Mouse (Mus musculus) embryonic facial prominence, embryonic 15.5 days (tissue): ENCODE measurements at regions not wholly inside any gene's neighbourhood (a gene's known extent, or its start where the extent isn't known, plus 50 kb on each side); places are given as distances from the start of the nearest gene placed in this dataset.

Experiments
- ATAC-seq: fragments of 200-750 bp; cut with Nextera tagmentation; 2 replicates; pipeline ENCODE4 v1.8.0; 2017; ENCODE audit warnings: low read depth, moderate TSS enrichment; ENCODE audit not compliant: insufficient number of reproducible peaks, low FRiP score, low TSS enrichment
- H3K27ac ChIP-seq: fragments of 300-500 bp; sonication (generic); replicated peaks from 2 replicates; pipeline ENCODE4 v1.5.1; 2015; ENCODE audit warnings: mild to moderate bottlenecking, inconsistent platforms
- H3K27me3 ChIP-seq: fragments of 300-500 bp; sonication (generic); 2 replicates; pipeline ENCODE4 v1.6.1; 2015; ENCODE audit warnings: inconsistent platforms
- H3K36me3 ChIP-seq: fragments of 300-500 bp; sonication (generic); 2 replicates; pipeline ENCODE4 v1.6.1; 2015; ENCODE audit warnings: mild to moderate bottlenecking, inconsistent platforms
- H3K4me1 ChIP-seq: fragments of 300-500 bp; sonication (generic); 2 replicates; pipeline ENCODE4 v1.6.1; 2015; ENCODE audit warnings: inconsistent platforms
- H3K4me2 ChIP-seq: fragments of 300-500 bp; sonication (generic); replicated peaks from 2 replicates; pipeline ENCODE4 v1.6.1; 2015; ENCODE audit warnings: mild to moderate bottlenecking, inconsistent platforms
- H3K4me3 ChIP-seq: fragments of 300-500 bp; sonication (generic); replicated peaks from 2 replicates; pipeline ENCODE4 v1.5.1; 2015; ENCODE audit warnings: mild to moderate bottlenecking, inconsistent platforms
- H3K9ac ChIP-seq: fragments of 300-500 bp; sonication (generic); 2 replicates; pipeline ENCODE4 v1.6.1; 2015; ENCODE audit warnings: inconsistent platforms
- H3K9me3 ChIP-seq: fragments of 300-500 bp; sonication (generic); replicated peaks from 2 replicates; pipeline ENCODE4 v1.6.1; 2016; ENCODE audit warnings: inconsistent platforms
- WGBS: fragments of 180-500 bp; shearing (Covaris S2); methylation state at CpG from one replicate; pipeline ENCODE4 v1.1.7; 2015; 5-methylcytosine and 5-hydroxymethylcytosine counted together

- Histone ChIP-seq H3K27me3 (no peaks in the 10 kb centered on the region), H3K9ac (no peak overlapping the region), H3K4me3 (no peak overlapping the region), H3K4me2 (peak overlapping the region; percentile 15; the same call in 1 of the 2 replicates), H3K9me3 (no peaks in the 10 kb centered on the region), H3K36me3 (no peaks in the 10 kb centered on the region), H3K4me1 (no peaks in the 10 kb centered on the region), H3K27ac (no peak overlapping the region)
- no peak for ATAC-seq
- WGBS, result 21% methylated on average over 10 of the region's 10 CpGs
Observed at GRCm38 (mm10) chr11:112839721-112840494, 57.9 kb downstream of the Sox9 start.

DNA sequence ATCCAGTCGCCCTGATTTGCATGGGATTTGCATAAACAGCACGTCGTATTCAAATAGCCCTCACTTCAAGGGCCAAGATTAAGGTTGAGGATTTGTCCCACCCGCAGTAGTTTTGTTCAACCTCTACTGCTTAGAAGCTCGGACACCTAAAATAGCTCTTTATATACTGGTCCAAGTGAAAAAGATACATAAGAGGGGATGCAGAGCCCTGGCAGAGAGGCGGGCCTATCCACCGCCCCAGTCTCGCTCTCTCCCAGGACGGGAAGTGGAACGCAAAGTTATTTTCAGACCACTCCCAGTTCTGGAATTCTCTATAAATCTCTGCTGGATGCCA is 58.4 kb downstream of the Sox9 start:
- 13% methylated on average over 10 of the region's 10 CpGs for WGBS
- Histone ChIP-seq H3K4me3 (no peak overlapping the region), H3K9me3 (no peaks in the 10 kb centered on the region), H3K27ac (no peak overlapping the region), H3K27me3 (no peaks in the 10 kb centered on the region), H3K36me3 (no peaks in the 10 kb centered on the region), H3K9ac (no peak overlapping the region), H3K4me2 (peak overlapping the region; percentile 15; the same call in 1 of the 2 replicates), H3K4me1 (no peaks in the 10 kb centered on the region)
- no peak for ATAC-seq

- no peak for ATAC-seq
- H3K27me3 ChIP-seq, result no peaks in the 10 kb centered on the region
- H3K27ac ChIP-seq, result no peak overlapping the region
- H3K9me3 ChIP-seq, result no peaks in the 10 kb centered on the region
- no peak overlapping the region for H3K4me3 ChIP-seq
- no peak overlapping the region for H3K9ac ChIP-seq
- 78% methylated on average over 8 of the region's 8 CpGs for WGBS
- no peaks in the 10 kb centered on the region for H3K4me1 ChIP-seq
- no peaks in the 10 kb centered on the region for H3K36me3 ChIP-seq
- H3K4me2 ChIP-seq, result no peak overlapping the region
Observed at GRCm38 (mm10) chr11:112844258-112844901, 62.4 kb downstream of the Sox9 start.

- no peak for ATAC-seq
- Histone ChIP-seq H3K4me2 (no peak overlapping the region), H3K9me3 (no peaks in the 10 kb centered on the region), H3K27me3 (no peaks in the 10 kb centered on the region), H3K4me1 (no peaks in the 10 kb centered on the region), H3K4me3 (no peak overlapping the region), H3K27ac (no peak overlapping the region), H3K9ac (no peak overlapping the region), H3K36me3 (no peaks in the 10 kb centered on the region)
- WGBS, result 89% methylated on average over 2 of the region's 2 CpGs
Observed at GRCm38 (mm10) chr11:112847146-112847545, 65.1 kb downstream of the Sox9 start.

DNA sequence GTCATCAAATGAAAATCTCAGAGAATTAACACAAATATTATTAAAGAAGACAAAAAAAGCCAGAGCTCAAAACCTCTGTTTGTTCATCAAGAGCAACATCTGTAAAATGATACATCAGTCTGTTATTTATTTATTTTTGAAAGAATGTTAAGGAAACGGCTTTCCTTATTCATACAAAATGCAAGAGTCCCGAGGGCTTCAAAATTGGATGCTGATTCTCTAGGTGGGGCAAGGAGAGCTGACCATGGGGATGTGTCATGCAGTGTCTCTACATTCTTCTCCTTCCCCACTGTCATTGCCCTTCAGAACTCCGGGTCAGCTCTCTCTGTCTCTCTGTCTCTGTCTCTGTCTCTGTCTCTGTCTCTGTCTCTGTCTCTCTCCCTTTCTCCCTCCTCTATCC is 65.8 kb downstream of the Sox9 start:
- no peaks in the 10 kb centered on the region for H3K27me3 ChIP-seq
- no peak for ATAC-seq
- H3K36me3 ChIP-seq, result no peaks in the 10 kb centered on the region
- H3K4me1 ChIP-seq, result no peaks in the 10 kb centered on the region
- H3K27ac ChIP-seq, result no peak overlapping the region
- no peak overlapping the region for H3K4me3 ChIP-seq
- H3K4me2 ChIP-seq, result no peak overlapping the region
- H3K9ac ChIP-seq, result no peak overlapping the region
- 57% methylated on average over 3 of the region's 3 CpGs for WGBS
- H3K9me3 ChIP-seq, result no peaks in the 10 kb centered on the region

GRCm38 (mm10) chr11:112849974-112850373 is 68.0 kb downstream of the Sox9 start:
- Histone ChIP-seq H3K9ac (no peak overlapping the region), H3K36me3 (no peaks in the 10 kb centered on the region), H3K27me3 (no peaks in the 10 kb centered on the region), H3K27ac (no peak overlapping the region), H3K4me2 (no peak overlapping the region), H3K4me1 (no peaks in the 10 kb centered on the region), H3K4me3 (no peak overlapping the region), H3K9me3 (no peaks in the 10 kb centered on the region)
- WGBS, result 78% methylated on average over 5 of the region's 5 CpGs
- ATAC-seq, result no peak

GRCm38 (mm10) chr11:112850532-112851272 is 68.7 kb downstream of the Sox9 start:
- no peak for ATAC-seq
- no peak overlapping the region for H3K4me2 ChIP-seq
- no peaks in the 10 kb centered on the region for H3K9me3 ChIP-seq
- no peaks in the 10 kb centered on the region for H3K27me3 ChIP-seq
- no peak overlapping the region for H3K9ac ChIP-seq
- no peak overlapping the region for H3K4me3 ChIP-seq
- no peak overlapping the region for H3K27ac ChIP-seq
- H3K36me3 ChIP-seq, result no peaks in the 10 kb centered on the region
- WGBS, result 72% methylated on average over 13 of the region's 13 CpGs
- no peaks in the 10 kb centered on the region for H3K4me1 ChIP-seq

DNA sequence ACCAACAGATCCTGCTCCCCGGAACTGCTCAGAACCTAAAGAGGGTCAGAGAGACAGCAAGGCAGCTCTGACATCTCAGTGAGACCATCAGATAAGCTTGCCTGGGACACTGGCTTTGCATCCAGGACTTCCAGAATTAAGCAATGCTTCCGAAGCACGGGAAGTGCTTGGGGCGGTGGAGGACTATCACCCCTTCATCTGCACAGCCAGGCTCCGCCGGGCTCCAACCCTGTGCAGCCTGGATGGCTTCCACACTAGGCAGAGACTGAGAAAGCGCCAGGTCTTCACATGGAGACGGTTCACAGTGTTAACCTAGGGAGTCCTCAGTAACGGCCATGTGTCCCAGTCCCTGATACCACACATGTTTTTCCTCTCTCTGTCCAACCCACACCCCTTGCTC is 69.3 kb downstream of the Sox9 start:
- Histone ChIP-seq H3K27me3 (no peaks in the 10 kb centered on the region), H3K27ac (no peak overlapping the region), H3K4me3 (no peak overlapping the region), H3K4me1 (no peaks in the 10 kb centered on the region), H3K9me3 (no peaks in the 10 kb centered on the region), H3K4me2 (no peak overlapping the region), H3K36me3 (no peaks in the 10 kb centered on the region), H3K9ac (no peak overlapping the region)
- WGBS, result 82% methylated on average over 9 of the region's 9 CpGs
- ATAC-seq, result no peak

DNA sequence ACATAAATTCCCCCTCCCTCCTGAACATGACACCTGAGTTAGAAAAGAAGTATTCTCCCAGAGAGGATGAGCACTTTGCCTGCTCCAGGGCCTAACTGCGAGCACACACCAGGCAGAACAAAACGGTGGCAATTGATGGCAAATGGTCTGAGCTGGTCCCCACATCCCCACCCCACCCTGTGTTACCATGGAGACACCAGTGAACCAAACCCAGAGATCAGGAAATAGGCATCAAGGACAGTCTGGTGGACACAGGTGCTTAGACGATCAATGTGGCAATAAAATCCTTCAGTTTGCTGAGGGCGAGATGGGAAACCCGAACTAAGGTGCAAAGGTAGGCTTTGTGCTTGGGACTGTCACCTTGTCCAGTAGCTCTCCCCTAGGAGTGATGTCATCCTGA is 74.0 kb downstream of the Sox9 start:
- Histone ChIP-seq H3K9me3 (no peaks in the 10 kb centered on the region), H3K27me3 (no peaks in the 10 kb centered on the region), H3K4me1 (no peaks in the 10 kb centered on the region), H3K4me2 (no peak overlapping the region), H3K9ac (no peak overlapping the region), H3K4me3 (no peak overlapping the region), H3K36me3 (no peaks in the 10 kb centered on the region), H3K27ac (no peak overlapping the region)
- ATAC-seq, result no peak
- WGBS, result 86% methylated on average over 5 of the region's 5 CpGs

- H3K9me3 ChIP-seq, result no peaks in the 10 kb centered on the region
- no peaks in the 10 kb centered on the region for H3K27me3 ChIP-seq
- 88% methylated on average over 7 of the region's 7 CpGs for WGBS
- no peak overlapping the region for H3K27ac ChIP-seq
- H3K36me3 ChIP-seq, result no peaks in the 10 kb centered on the region
- H3K4me1 ChIP-seq, result no peaks in the 10 kb centered on the region
- no peak overlapping the region for H3K9ac ChIP-seq
- no peak for ATAC-seq
- no peak overlapping the region for H3K4me3 ChIP-seq
- H3K4me2 ChIP-seq, result no peak overlapping the region
Observed at GRCm38 (mm10) chr11:112859309-112859708, 77.3 kb downstream of the Sox9 start.

GRCm38 (mm10) chr11:112860797-112861196 is 78.8 kb downstream of the Sox9 start:
- no peak for ATAC-seq
- Histone ChIP-seq H3K4me2 (no peak overlapping the region), H3K4me1 (no peaks in the 10 kb centered on the region), H3K27me3 (no peaks in the 10 kb centered on the region), H3K9me3 (no peaks in the 10 kb centered on the region), H3K9ac (no peak overlapping the region), H3K36me3 (no peaks in the 10 kb centered on the region), H3K4me3 (no peak overlapping the region), H3K27ac (no peak overlapping the region)
- 29% methylated on average over 11 of the region's 11 CpGs for WGBS
